Mouse (Mus musculus): ENCODE data around the gene Fxyd6. TPM values are rescaled to one million over a fixed set of nuclear protein-coding genes. Genes with fewer than 3 reads are reported as not detected.

Gene Fxyd6
- total RNA-seq, 2 experiments from 2014 or later = 209 to 250 TPM

DNA sequence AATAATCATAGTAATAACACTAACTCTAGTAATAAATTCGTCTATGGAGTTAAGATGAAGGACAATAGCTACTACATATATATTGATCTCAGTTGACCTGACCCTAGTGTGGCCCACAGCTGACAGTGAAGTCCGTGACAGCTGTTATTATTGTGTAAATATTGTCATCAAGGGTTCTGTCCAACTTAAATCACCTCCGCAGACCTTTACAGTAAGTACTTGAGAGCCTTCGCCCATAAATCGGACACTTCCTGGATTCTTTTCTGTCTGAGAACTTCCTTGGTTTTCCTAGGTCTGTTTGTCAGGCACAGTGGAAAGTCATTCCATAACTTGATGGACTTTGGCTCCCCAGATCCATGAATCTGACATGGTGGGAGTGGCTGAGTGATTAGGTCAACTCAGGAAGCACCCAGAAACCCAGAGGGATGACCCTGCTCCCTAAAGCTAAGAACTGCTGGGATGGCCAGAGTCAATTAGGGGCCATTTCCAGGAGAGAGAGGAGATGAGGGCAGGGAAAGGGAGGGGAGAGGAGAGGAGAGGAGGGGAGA lies 74.3 kb downstream of the Fxyd6 start:
- DNase-seq (ENCODE audit: low spot score in 2 of 2) = no peak

Other genes with a start within 250 kb of the Fxyd6 start
- gene Scn4b, start 231.8 kb upstream of the Fxyd6 start, total RNA-seq (2021) = 1 to 10 TPM in 1 of 2 experiments, under 1 TPM in 1; 0.90 to 1.1 TPM
- gene BC049352, start 188.2 kb upstream of the Fxyd6 start, total RNA-seq (2021) = 1 to 10 TPM in 1 of 2 experiments, under 1 TPM in 1; 0.86 to 1.3 TPM
- gene Tmprss4, start 166.1 kb upstream of the Fxyd6 start, total RNA-seq (2021) = not detected
- 1 to 10 TPM; 3.8 to 4.3 TPM for gene Il10ra, start 101.0 kb upstream of the Fxyd6 start, total RNA-seq (2021)
- gene Tmprss13, start 51.1 kb upstream of the Fxyd6 start, total RNA-seq (2021) = under 1 TPM; 0.10 to 0.27 TPM
- 1 to 10 TPM; 4.5 to 8.9 TPM for gene Fxyd2, start 29.5 kb downstream of the Fxyd6 start, total RNA-seq (2021)
- 1 to 10 TPM in 1 of 2 experiments, under 1 TPM in 1; 0.53 to 1.3 TPM for gene Dscaml1, start 56.4 kb downstream of the Fxyd6 start, total RNA-seq (2021)

All from adrenal gland, adult 18-20 months (tissue).